Mouse (Mus musculus) embryonic fibroblast, embryonic 13.5 days (primary cell): ENCODE data around the gene Slc16a10.

ENCODE experiments used
- CTCF ChIP-seq: IDR thresholded peaks from 2 replicates; pipeline ENCODE4 v1.5.1; 2011; ENCODE audit warnings: mild to moderate bottlenecking, control low read depth, low read length, moderate library complexity, borderline replicate concordance; ENCODE audit not compliant: insufficient read depth
- POLR2A ChIP-seq: IDR thresholded peaks from 2 replicates; pipeline ENCODE4 v1.6.1; 2011; ENCODE audit warnings: low read depth, mild to moderate bottlenecking, control low read depth, low read length, moderate library complexity

GRCm38 (mm10) chr10:40091455-40091854 lies 50.6 kb downstream of the Slc16a10 start:
- TF ChIP-seq POLR2A (no peak), CTCF (no peak)
